Mouse (Mus musculus) midbrain, embryonic 13.5 days (tissue): ENCODE results near the gene Wdr83os. TPM values are rescaled to one million over a fixed set of nuclear protein-coding genes. Genes with fewer than 3 reads are reported as not detected.

Experiments used
- ATAC-seq: fragments of 200-750 bp; cut with Nextera tagmentation; 2 replicates; pipeline ENCODE4 v1.8.0; 2017; ENCODE audit warnings: mild to moderate bottlenecking, moderate TSS enrichment, moderate library complexity
- H3K27ac ChIP-seq: fragments of 300-500 bp; sonication (generic); 2 replicates; pipeline ENCODE4 v1.5.1; 2015; ENCODE audit warnings: inconsistent platforms, mild to moderate bottlenecking, moderate library complexity
- H3K27me3 ChIP-seq: fragments of 300-500 bp; sonication (generic); 2 replicates; pipeline ENCODE4 v1.6.1; 2015; ENCODE audit warnings: mild to moderate bottlenecking, inconsistent platforms
- H3K36me3 ChIP-seq: fragments of 300-500 bp; sonication (generic); 2 replicates; pipeline ENCODE4 v1.6.1; 2015; ENCODE audit warnings: mild to moderate bottlenecking, inconsistent platforms
- H3K4me1 ChIP-seq: fragments of 300-500 bp; sonication (generic); replicated peaks from 2 replicates; pipeline ENCODE4 v1.6.1; 2015; ENCODE audit warnings: inconsistent platforms
- H3K4me2 ChIP-seq: fragments of 300-500 bp; sonication (generic); replicated peaks from 2 replicates; pipeline ENCODE4 v1.6.1; 2015; ENCODE audit warnings: moderate library complexity, mild to moderate bottlenecking, inconsistent platforms
- H3K4me3 ChIP-seq: fragments of 300-500 bp; sonication (generic); replicated peaks from 2 replicates; pipeline ENCODE4 v1.5.1; 2015; ENCODE audit warnings: mild to moderate bottlenecking, inconsistent platforms
- H3K9ac ChIP-seq: fragments of 300-500 bp; sonication (generic); replicated peaks from 2 replicates; pipeline ENCODE4 v1.6.1; 2015; ENCODE audit warnings: mild to moderate bottlenecking, inconsistent platforms
- H3K9me3 ChIP-seq: fragments of 300-500 bp; sonication (generic); 2 replicates; pipeline ENCODE4 v1.6.1; 2016; ENCODE audit warnings: mild to moderate bottlenecking, inconsistent platforms
- WGBS: fragments of 180-500 bp; shearing (Covaris S2); methylation state at CpG from one replicate; pipeline ENCODE4 v1.1.7; 2015; 5-methylcytosine and 5-hydroxymethylcytosine counted together
- polyA plus RNA-seq: library from polyadenylated mRNA; unstranded; fragments of >200 nt; fragmentation: Nextera tagmentation; extraction: Ambion mirVana; gene quantifications from 2 replicates; pipeline ENCODE4 v1.2.1, GENCODE M21; 2015

Wdr83os gene
- polyA plus RNA-seq: 134 and 137 TPM in 2 replicates

- peaks cover 29% of the 10 kb centered on the region for H3K36me3 ChIP-seq
- H3K9ac ChIP-seq: peak within 1 kb of the TSS; percentile 88
- H3K4me1 ChIP-seq: peaks cover 36% of the 10 kb centered on the region
- peak within 1 kb of the TSS; percentile 40; the same call in 1 of the 2 replicates for H3K27ac ChIP-seq
- under 1% methylated on average over 30 of the region's 30 CpGs for WGBS
- no peaks in the 10 kb centered on the region for H3K9me3 ChIP-seq
- peak within 1 kb of the TSS; percentile 96 for H3K4me2 ChIP-seq
- peak; percentile 26 for ATAC-seq
- peak within 1 kb of the TSS; percentile 82 for H3K4me3 ChIP-seq
- H3K27me3 ChIP-seq: no peaks in the 10 kb centered on the region
These were observed at the start of gene Wdr83os for GRCm38 (mm10) chr8:85080532-85081215. Wdr83os (plus strand) TSS chr8:85080740.

- no peak overlapping the region for H3K9ac ChIP-seq
- WGBS: 92% methylated on average over 4 of the region's 4 CpGs
These were observed 47.8 kb upstream of the Wdr83os start for GRCm38 (mm10) chr8:85032622-85033311.

GRCm38 (mm10) chr8:85033867-85034266 lies 46.7 kb upstream of the Wdr83os start:
- Histone ChIP-seq H3K9me3 (no peaks in the 10 kb centered on the region), H3K4me2 (no peak overlapping the region), H3K36me3 (peaks cover 40% of the 10 kb centered on the region), H3K4me1 (peaks cover 34% of the 10 kb centered on the region), H3K27ac (no peak overlapping the region), H3K9ac (no peak overlapping the region), H3K27me3 (no peaks in the 10 kb centered on the region), H3K4me3 (no peak overlapping the region)
- WGBS: 70% methylated on average over 1 of the region's 1 CpGs
- ATAC-seq: no peak

More at GRCm38 (mm10) chr8:85032622-85033311, 47.8 kb upstream of the Wdr83os start:
- Histone ChIP-seq H3K36me3 (peaks cover 40% of the 10 kb centered on the region), H3K4me2 (no peak overlapping the region), H3K4me1 (peaks cover 34% of the 10 kb centered on the region), H3K27ac (no peak overlapping the region), H3K4me3 (no peak overlapping the region), H3K9me3 (no peaks in the 10 kb centered on the region), H3K27me3 (no peaks in the 10 kb centered on the region)
- ATAC-seq: no peak

DNA sequence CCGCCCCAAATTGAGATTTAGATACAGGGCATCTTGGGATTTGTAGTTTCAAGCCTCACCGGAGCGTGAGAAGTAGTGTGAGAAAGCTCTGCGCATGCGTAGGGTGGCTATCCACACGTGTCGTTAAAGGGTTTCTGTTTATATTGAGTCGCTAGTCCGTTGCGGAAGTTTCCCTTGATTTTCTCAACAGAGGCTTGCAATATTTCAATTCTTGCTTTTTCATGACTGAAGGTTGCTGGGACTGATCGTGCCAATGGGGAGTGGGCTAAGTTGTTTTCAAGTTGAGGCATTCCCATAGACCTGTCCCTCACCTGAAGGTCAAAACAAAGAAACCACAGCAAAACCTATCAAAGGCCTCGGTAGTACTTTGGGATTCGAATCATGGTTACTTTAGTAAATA lies 45.8 kb upstream of the Wdr83os start:
- H3K4me2 ChIP-seq: peak overlapping the region; percentile 80
- peaks cover 36% of the 10 kb centered on the region for H3K4me1 ChIP-seq
- WGBS: 3% methylated on average over 13 of the region's 13 CpGs
- no peaks in the 10 kb centered on the region for H3K27me3 ChIP-seq
- H3K27ac ChIP-seq: no peak overlapping the region
- H3K9me3 ChIP-seq: no peaks in the 10 kb centered on the region
- H3K36me3 ChIP-seq: peaks cover 35% of the 10 kb centered on the region
- H3K9ac ChIP-seq: no peak overlapping the region
- peak overlapping the region; percentile 83 for H3K4me3 ChIP-seq
- ATAC-seq: no peak

DNA sequence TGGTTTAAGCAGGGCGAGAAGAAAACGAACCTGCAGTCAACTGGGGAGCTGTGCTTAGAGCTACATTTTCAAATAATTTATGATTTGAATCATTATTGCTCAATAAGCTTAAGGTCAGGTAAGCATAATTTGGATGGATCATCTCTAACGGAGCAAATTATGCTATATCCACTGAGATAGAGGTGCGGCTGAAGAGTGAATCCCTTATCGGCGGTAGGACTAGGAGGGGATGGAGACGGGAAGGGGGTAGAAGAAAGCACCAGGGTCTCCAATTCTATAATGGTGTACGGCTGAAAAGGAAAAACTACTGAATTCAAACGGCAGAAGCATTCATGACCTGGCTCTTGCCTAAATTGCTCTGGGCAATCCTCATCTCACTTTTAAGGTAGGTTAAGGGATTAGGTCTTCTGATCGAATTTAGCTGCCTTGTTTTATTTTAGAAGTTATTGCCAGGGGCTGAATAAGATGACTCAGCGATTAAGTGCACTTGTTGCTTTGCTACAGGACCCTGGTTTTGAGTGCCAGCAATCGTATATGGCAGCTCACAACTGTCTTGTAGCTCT lies 45.3 kb upstream of the Wdr83os start:
- no peak overlapping the region for H3K27ac ChIP-seq
- peak overlapping the region; percentile 80 for H3K4me2 ChIP-seq
- H3K36me3 ChIP-seq: peaks cover 34% of the 10 kb centered on the region
- H3K9ac ChIP-seq: peak overlapping the region; percentile 75
- peak overlapping the region; percentile 83 for H3K4me3 ChIP-seq
- peaks cover 36% of the 10 kb centered on the region for H3K4me1 ChIP-seq
- 6% methylated on average over 12 of the region's 12 CpGs for WGBS
- H3K9me3 ChIP-seq: no peaks in the 10 kb centered on the region
- no peaks in the 10 kb centered on the region for H3K27me3 ChIP-seq
- ATAC-seq: no peak

DNA sequence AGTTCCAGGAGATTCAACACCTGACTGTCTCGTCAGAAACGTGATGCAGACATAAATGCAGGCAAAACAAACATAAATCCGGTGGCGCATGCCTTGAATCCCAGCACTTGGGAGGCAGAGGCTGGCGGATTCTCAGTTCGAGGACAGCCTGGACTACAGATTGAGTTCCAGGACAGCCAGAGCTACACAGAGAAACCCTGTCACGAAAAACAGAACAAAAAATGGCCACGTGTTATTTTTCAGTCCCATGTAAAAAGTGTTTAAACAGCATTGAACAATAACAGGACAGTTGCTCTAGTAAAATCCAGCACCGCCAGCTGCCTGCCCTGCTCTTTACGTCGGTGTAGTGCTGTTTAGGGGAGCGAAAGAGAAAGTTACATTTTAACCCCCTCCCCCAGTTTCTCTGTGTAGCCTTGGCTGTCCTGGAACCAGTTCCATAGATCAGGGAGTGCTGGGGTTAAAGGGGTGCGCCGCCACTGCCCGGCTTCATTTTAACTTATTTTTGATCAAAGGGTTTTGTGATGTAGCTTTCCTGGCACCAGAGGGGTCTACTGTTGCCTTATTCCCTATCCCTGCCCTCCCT lies 44.7 kb upstream of the Wdr83os start:
- peak overlapping the region; percentile 82 for H3K27ac ChIP-seq
- H3K4me2 ChIP-seq: peak overlapping the region; percentile 80
- H3K9me3 ChIP-seq: no peaks in the 10 kb centered on the region
- 1% methylated on average over 15 of the region's 15 CpGs for WGBS
- peaks cover 36% of the 10 kb centered on the region for H3K4me1 ChIP-seq
- H3K36me3 ChIP-seq: peaks cover 35% of the 10 kb centered on the region
- H3K4me3 ChIP-seq: peak overlapping the region; percentile 83
- no peaks in the 10 kb centered on the region for H3K27me3 ChIP-seq
- peak; percentile 2; the same call in 1 of the 2 replicates for ATAC-seq
- peak overlapping the region; percentile 75 for H3K9ac ChIP-seq

DNA sequence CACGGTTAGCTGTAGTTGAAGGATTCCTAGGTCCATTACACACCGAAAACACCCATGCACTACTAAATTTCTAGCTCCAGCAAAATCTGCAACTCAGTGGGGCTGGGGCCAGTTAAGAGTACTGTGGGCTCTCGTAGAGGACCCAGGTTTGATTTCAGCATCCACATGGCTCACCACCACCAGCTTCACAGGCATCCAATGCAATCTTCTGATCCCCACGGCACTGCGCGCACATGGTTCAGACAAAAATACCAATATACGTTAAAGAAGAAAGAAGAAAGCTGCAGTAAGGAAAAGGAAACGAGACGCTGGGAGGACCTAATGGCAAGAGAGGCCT lies 44.2 kb upstream of the Wdr83os start:
- H3K4me2 ChIP-seq: peak overlapping the region; percentile 80
- under 1% methylated on average over 9 of the region's 9 CpGs for WGBS

GRCm38 (mm10) chr8:85036718-85037365 lies 43.7 kb upstream of the Wdr83os start, which contains the start of gene Tnpo2:
Tnpo2 (plus strand) TSS chr8:85036915.
- peaks cover 36% of the 10 kb centered on the region for H3K4me1 ChIP-seq
- H3K9ac ChIP-seq: peak within 1 kb of the TSS; percentile 91
- no peaks in the 10 kb centered on the region for H3K27me3 ChIP-seq
- peaks cover 36% of the 10 kb centered on the region for H3K36me3 ChIP-seq
- no peaks in the 10 kb centered on the region for H3K9me3 ChIP-seq
- H3K4me2 ChIP-seq: peak within 1 kb of the TSS; percentile 91
- H3K27ac ChIP-seq: peak within 1 kb of the TSS; percentile 99
- under 1% methylated on average over 56 of the region's 59 CpGs for WGBS
- H3K4me3 ChIP-seq: peak within 1 kb of the TSS; percentile 83
- peak; percentile 88 for ATAC-seq

More for the DNA sequence above, 44.2 kb upstream of the Wdr83os start:
- Histone ChIP-seq H3K36me3 (peaks cover 37% of the 10 kb centered on the region), H3K4me1 (peaks cover 36% of the 10 kb centered on the region), H3K4me3 (peak overlapping the region; percentile 83), H3K9me3 (no peaks in the 10 kb centered on the region), H3K27me3 (no peaks in the 10 kb centered on the region), H3K27ac (peak overlapping the region; percentile 82), H3K9ac (peak overlapping the region; percentile 75)
- ATAC-seq: peak; percentile 55

- Histone ChIP-seq H3K4me2 (peak overlapping the region; percentile 91), H3K36me3 (peaks cover 36% of the 10 kb centered on the region), H3K27me3 (no peaks in the 10 kb centered on the region), H3K9me3 (no peaks in the 10 kb centered on the region), H3K4me1 (peaks cover 36% of the 10 kb centered on the region), H3K9ac (peak overlapping the region; percentile 91), H3K4me3 (peak overlapping the region; percentile 83), H3K27ac (peak overlapping the region; percentile 99)
- WGBS: 2% methylated on average over 14 of the region's 14 CpGs
- peak; percentile 79 for ATAC-seq
These were observed 43.2 kb upstream of the Wdr83os start for GRCm38 (mm10) chr8:85037366-85037680.

- Histone ChIP-seq H3K4me2 (peak overlapping the region; percentile 91), H3K9me3 (no peaks in the 10 kb centered on the region), H3K9ac (peak overlapping the region; percentile 91), H3K27me3 (no peaks in the 10 kb centered on the region), H3K4me1 (peaks cover 36% of the 10 kb centered on the region), H3K36me3 (peaks cover 32% of the 10 kb centered on the region), H3K4me3 (peak overlapping the region; percentile 83), H3K27ac (peak overlapping the region; percentile 99)
- ATAC-seq: peak; percentile 26
- WGBS: under 1% methylated on average over 57 of the region's 57 CpGs
These were observed 42.6 kb upstream of the Wdr83os start for GRCm38 (mm10) chr8:85037681-85038531.

- Histone ChIP-seq H3K9ac (no peak overlapping the region), H3K4me3 (no peak overlapping the region), H3K27ac (no peak overlapping the region), H3K4me1 (peaks cover 9% of the 10 kb centered on the region), H3K36me3 (peaks cover 83% of the 10 kb centered on the region), H3K27me3 (no peaks in the 10 kb centered on the region), H3K4me2 (no peak overlapping the region), H3K9me3 (no peaks in the 10 kb centered on the region)
- ATAC-seq: no peak
- WGBS: 97% methylated on average over 6 of the region's 6 CpGs
These were observed 36.9 kb upstream of the Wdr83os start for GRCm38 (mm10) chr8:85043619-85044018.
